Mouse (Mus musculus) limb, embryonic 15.5 days (tissue): ENCODE data around the gene Cfap299. TPM values are rescaled to one million over a fixed set of nuclear protein-coding genes. Genes with fewer than 3 reads are reported as not detected.
A peak's percentile ranks its signal among the peaks of the same experiment; 100 is the strongest.
"Not testable (repeated sequence)": the region's sequence is repeated elsewhere in the genome, so short reads cannot be mapped to it uniquely, and the experiment has no call there.

Source experiments
- ATAC-seq: fragments of 200-750 bp; cut with Nextera tagmentation; 2 replicates; pipeline ENCODE4 v1.8.0; 2017; ENCODE audit warnings: low read depth, moderate TSS enrichment; ENCODE audit not compliant: insufficient number of reproducible peaks, low FRiP score, low TSS enrichment
- H3K27ac ChIP-seq: fragments of 300-500 bp; sonication (generic); 2 replicates; pipeline ENCODE4 v1.5.1; 2015; ENCODE audit warnings: moderate library complexity, mild to moderate bottlenecking, inconsistent platforms
- H3K27me3 ChIP-seq: fragments of 300-500 bp; sonication (generic); 2 replicates; pipeline ENCODE4 v1.6.1; 2015; ENCODE audit warnings: inconsistent platforms
- H3K36me3 ChIP-seq: fragments of 300-500 bp; sonication (generic); 2 replicates; pipeline ENCODE4 v1.6.1; 2015; ENCODE audit warnings: inconsistent platforms
- H3K4me1 ChIP-seq: fragments of 300-500 bp; sonication (generic); 2 replicates; pipeline ENCODE4 v1.6.1; 2015; ENCODE audit warnings: inconsistent platforms
- H3K4me2 ChIP-seq: fragments of 300-500 bp; sonication (generic); 2 replicates; pipeline ENCODE4 v1.6.1; 2015; ENCODE audit warnings: mild to moderate bottlenecking, inconsistent platforms
- H3K4me3 ChIP-seq: fragments of 300-500 bp; sonication (generic); 2 replicates; pipeline ENCODE4 v1.5.1; 2015; ENCODE audit warnings: mild to moderate bottlenecking, inconsistent platforms
- H3K9ac ChIP-seq: fragments of 300-500 bp; sonication (generic); 2 replicates; pipeline ENCODE4 v1.6.1; 2015; ENCODE audit warnings: inconsistent platforms
- H3K9me3 ChIP-seq: fragments of 300-500 bp; sonication (generic); 2 replicates; pipeline ENCODE4 v1.6.1; 2016; ENCODE audit warnings: inconsistent platforms
- WGBS: fragments of 180-500 bp; shearing (Covaris S2); methylation state at CpG from one replicate; pipeline ENCODE4 v1.1.7; 2015; 5-methylcytosine and 5-hydroxymethylcytosine counted together
- polyA plus RNA-seq: library from polyadenylated mRNA; unstranded; fragments of >200 nt; fragmentation: Nextera tagmentation; extraction: Ambion mirVana; gene quantifications from 2 replicates; pipeline ENCODE4 v1.2.1, GENCODE M21; 2015

Cfap299 gene
- polyA plus RNA-seq, result 0.48 and 0.88 TPM in 2 replicates

- no peaks in the 10 kb centered on the region; the same call in 1 of the 2 replicates for H3K9me3 ChIP-seq
- H3K4me1 ChIP-seq, result peaks cover 5% of the 10 kb centered on the region; the same call in 1 of the 2 replicates
- H3K4me3 ChIP-seq, result peak within 1 kb of the TSS; percentile 65
- H3K9ac ChIP-seq, result 0 out of 2 replicates have a peak within 1 kb of the TSS, but pooled peaks have one; percentile 31
- H3K4me2 ChIP-seq, result peak within 1 kb of the TSS; percentile 83
- ATAC-seq, result peak; percentile 75
- WGBS, result 1% methylated on average over 46 of the region's 46 CpGs
- no peak within 1 kb of the TSS for H3K27ac ChIP-seq
- peaks cover 5% of the 10 kb centered on the region; the same call in 1 of the 2 replicates for H3K27me3 ChIP-seq
- no peaks in the 10 kb centered on the region for H3K36me3 ChIP-seq
Observed at GRCm38 (mm10) chr5:98328848-98329624, at the start of gene Cfap299. Gene Cfap299 (plus strand): TSS chr5:98329304.

- Histone ChIP-seq H3K9ac (no peak overlapping the region), H3K4me2 (no peak overlapping the region), H3K4me3 (no peak overlapping the region), H3K36me3 (no peaks in the 10 kb centered on the region), H3K4me1 (peaks cover 11% of the 10 kb centered on the region; the same call in 1 of the 2 replicates), H3K9me3 (no peaks in the 10 kb centered on the region), H3K27me3 (0 out of 2 replicates have a peak, but pooled peaks cover 5% of the 10 kb centered on the region), H3K27ac (no peak overlapping the region)
- WGBS, result 23% methylated on average over 9 of the region's 9 CpGs
- no peak for ATAC-seq
Observed at GRCm38 (mm10) chr5:98281993-98282392, 47.1 kb upstream of the Cfap299 start.

GRCm38 (mm10) chr5:98283696-98284478 lies 45.2 kb upstream of the Cfap299 start:
- H3K9me3 ChIP-seq, result no peaks in the 10 kb centered on the region
- H3K27me3 ChIP-seq, result 0 out of 2 replicates have a peak, but pooled peaks cover 5% of the 10 kb centered on the region
- no peak overlapping the region for H3K9ac ChIP-seq
- H3K4me3 ChIP-seq, result no peak overlapping the region
- no peak overlapping the region for H3K27ac ChIP-seq
- WGBS, result 26% methylated on average over 17 of the region's 17 CpGs
- no peaks in the 10 kb centered on the region for H3K36me3 ChIP-seq
- H3K4me2 ChIP-seq, result peak overlapping the region; percentile 24
- H3K4me1 ChIP-seq, result peaks cover 11% of the 10 kb centered on the region; the same call in 1 of the 2 replicates
- ATAC-seq, result no peak

- WGBS, result 84% methylated on average over 8 of the region's 8 CpGs
- H3K9me3 ChIP-seq, result no peaks in the 10 kb centered on the region
- no peak overlapping the region for H3K9ac ChIP-seq
- no peak overlapping the region for H3K4me2 ChIP-seq
- no peak overlapping the region for H3K27ac ChIP-seq
- peaks cover 37% of the 10 kb centered on the region for H3K27me3 ChIP-seq
- ATAC-seq, result no peak
- no peak overlapping the region for H3K4me3 ChIP-seq
- H3K4me1 ChIP-seq, result peaks cover 11% of the 10 kb centered on the region
- no peaks in the 10 kb centered on the region for H3K36me3 ChIP-seq
Observed at GRCm38 (mm10) chr5:98290642-98291041, 38.5 kb upstream of the Cfap299 start.

GRCm38 (mm10) chr5:98292388-98293048 lies 36.6 kb upstream of the Cfap299 start:
- no peak overlapping the region for H3K27ac ChIP-seq
- H3K4me1 ChIP-seq, result peaks cover 11% of the 10 kb centered on the region
- H3K9me3 ChIP-seq, result no peaks in the 10 kb centered on the region
- no peaks in the 10 kb centered on the region for H3K36me3 ChIP-seq
- H3K27me3 ChIP-seq, result peaks cover 37% of the 10 kb centered on the region
- no peak overlapping the region for H3K9ac ChIP-seq
- H3K4me3 ChIP-seq, result peak overlapping the region; percentile 21
- peak overlapping the region; percentile 32 for H3K4me2 ChIP-seq
- no peak for ATAC-seq
- WGBS, result 2% methylated on average over 19 of the region's 19 CpGs

GRCm38 (mm10) chr5:98293049-98293715 lies 35.9 kb upstream of the Cfap299 start:
- no peaks in the 10 kb centered on the region for H3K36me3 ChIP-seq
- H3K9me3 ChIP-seq, result no peaks in the 10 kb centered on the region
- H3K9ac ChIP-seq, result no peak overlapping the region
- H3K4me3 ChIP-seq, result peak overlapping the region; percentile 21
- no peak for ATAC-seq
- H3K27me3 ChIP-seq, result peaks cover 37% of the 10 kb centered on the region
- no peak overlapping the region for H3K27ac ChIP-seq
- peaks cover 11% of the 10 kb centered on the region for H3K4me1 ChIP-seq
- WGBS, result 2% methylated on average over 11 of the region's 12 CpGs
- peak overlapping the region; percentile 32 for H3K4me2 ChIP-seq

- H3K9ac ChIP-seq, result no peak overlapping the region
- H3K4me3 ChIP-seq, result no peak overlapping the region
- 74% methylated on average over 4 of the region's 4 CpGs for WGBS
- H3K9me3 ChIP-seq, result no peaks in the 10 kb centered on the region
- H3K27me3 ChIP-seq, result no peaks in the 10 kb centered on the region
- H3K36me3 ChIP-seq, result no peaks in the 10 kb centered on the region
- ATAC-seq, result no peak
- H3K4me1 ChIP-seq, result no peaks in the 10 kb centered on the region
- no peak overlapping the region for H3K4me2 ChIP-seq
- H3K27ac ChIP-seq, result no peak overlapping the region
Observed at GRCm38 (mm10) chr5:98300079-98300478, 29.0 kb upstream of the Cfap299 start.

GRCm38 (mm10) chr5:98305673-98306072 lies 23.4 kb upstream of the Cfap299 start:
- no peak for ATAC-seq
- Histone ChIP-seq H3K4me1 (no peaks in the 10 kb centered on the region), H3K9me3 (no peaks in the 10 kb centered on the region), H3K36me3 (no peaks in the 10 kb centered on the region), H3K27me3 (no peaks in the 10 kb centered on the region), H3K4me3 (no peak overlapping the region), H3K4me2 (no peak overlapping the region), H3K27ac (no peak overlapping the region), H3K9ac (no peak overlapping the region)
- WGBS, result 86% methylated on average over 4 of the region's 4 CpGs

GRCm38 (mm10) chr5:98306528-98306927 lies 22.6 kb upstream of the Cfap299 start:
- WGBS, result 53% methylated on average over 9 of the region's 9 CpGs
- H3K4me1 ChIP-seq, result no peaks in the 10 kb centered on the region
- no peaks in the 10 kb centered on the region for H3K27me3 ChIP-seq
- H3K9me3 ChIP-seq, result no peaks in the 10 kb centered on the region
- no peak overlapping the region for H3K9ac ChIP-seq
- H3K4me2 ChIP-seq, result no peak overlapping the region
- no peak overlapping the region for H3K4me3 ChIP-seq
- H3K36me3 ChIP-seq, result no peaks in the 10 kb centered on the region
- H3K27ac ChIP-seq, result no peak overlapping the region
- ATAC-seq, result no peak

GRCm38 (mm10) chr5:98326625-98327024 lies 2.5 kb upstream of the Cfap299 start:
- H3K27ac ChIP-seq, result no peak overlapping the region
- no peak overlapping the region for H3K4me3 ChIP-seq
- peaks cover 5% of the 10 kb centered on the region; the same call in 1 of the 2 replicates for H3K27me3 ChIP-seq
- no peaks in the 10 kb centered on the region for H3K36me3 ChIP-seq
- ATAC-seq, result no peak
- no peaks in the 10 kb centered on the region; the same call in 1 of the 2 replicates for H3K9me3 ChIP-seq
- peaks cover 5% of the 10 kb centered on the region; the same call in 1 of the 2 replicates for H3K4me1 ChIP-seq
- H3K4me2 ChIP-seq, result no peak overlapping the region
- WGBS, result 72% methylated on average over 2 of the region's 2 CpGs
- no peak overlapping the region for H3K9ac ChIP-seq

- H3K36me3 ChIP-seq, H3K4me3 ChIP-seq, H3K27me3 ChIP-seq, H3K4me2 ChIP-seq, H3K27ac ChIP-seq, H3K9ac ChIP-seq, H3K9me3 ChIP-seq, ATAC-seq, H3K4me1 ChIP-seq: not testable (repeated sequence)
- 85% methylated on average over 16 of the region's 16 CpGs for WGBS
Observed at GRCm38 (mm10) chr5:98343751-98344150, 14.6 kb downstream of the Cfap299 start.
